Mouse (Mus musculus) olfactory bulb, adult 2 months (tissue): ENCODE data around the gene Cfap58.

ENCODE experiments used
- CTCF ChIP-seq: fragments of 200-500 bp; IDR thresholded peaks from 2 replicates; pipeline ENCODE4 v1.5.1; 2012; ENCODE audit warnings: low read depth, mild to moderate bottlenecking, low read length, moderate library complexity; ENCODE audit not compliant: insufficient read depth
- POLR2A ChIP-seq: fragments of 200-500 bp; IDR thresholded peaks from 2 replicates; pipeline ENCODE4 v1.6.1; 2012; ENCODE audit warnings: mild to moderate bottlenecking, low read depth, low read length, moderate library complexity; ENCODE audit not compliant: insufficient read depth

- TF ChIP-seq POLR2A (no peak), CTCF (no peak)
Observed at GRCm38 (mm10) chr19:48081456-48081855, 144.0 kb downstream of the Cfap58 start.
